Mouse (Mus musculus): ENCODE data around the gene Fam187b.

The Fam187b gene

DNA sequence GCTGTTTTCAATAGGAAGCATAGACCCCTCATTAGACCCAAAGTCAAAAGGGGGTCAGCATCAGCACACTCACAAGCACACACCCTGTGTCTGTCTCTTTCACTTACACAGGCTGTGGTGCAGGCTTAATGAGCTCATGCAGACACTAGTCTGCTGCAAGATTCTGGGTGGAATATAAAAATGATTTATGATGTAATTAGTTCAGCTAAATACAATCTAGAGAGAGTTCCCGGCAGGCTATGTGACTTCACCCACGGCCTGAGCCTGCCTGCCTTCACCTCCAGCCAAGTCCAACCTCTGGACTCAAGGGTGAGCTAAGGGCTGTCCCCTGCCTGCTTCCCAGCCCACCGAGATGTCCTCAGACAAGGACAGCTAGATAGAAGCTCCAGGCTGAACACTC is 35.3 kb downstream of the Fam187b start:
- peak; percentile 46 to 63 for DNase-seq (ENCODE audit: low spot score in 2 of 2)

GRCm38 (mm10) chr7:31012971-31013370 is 39.4 kb downstream of the Fam187b start:
- DNase-seq (ENCODE audit: low spot score in 2 of 2): no peak

DNA sequence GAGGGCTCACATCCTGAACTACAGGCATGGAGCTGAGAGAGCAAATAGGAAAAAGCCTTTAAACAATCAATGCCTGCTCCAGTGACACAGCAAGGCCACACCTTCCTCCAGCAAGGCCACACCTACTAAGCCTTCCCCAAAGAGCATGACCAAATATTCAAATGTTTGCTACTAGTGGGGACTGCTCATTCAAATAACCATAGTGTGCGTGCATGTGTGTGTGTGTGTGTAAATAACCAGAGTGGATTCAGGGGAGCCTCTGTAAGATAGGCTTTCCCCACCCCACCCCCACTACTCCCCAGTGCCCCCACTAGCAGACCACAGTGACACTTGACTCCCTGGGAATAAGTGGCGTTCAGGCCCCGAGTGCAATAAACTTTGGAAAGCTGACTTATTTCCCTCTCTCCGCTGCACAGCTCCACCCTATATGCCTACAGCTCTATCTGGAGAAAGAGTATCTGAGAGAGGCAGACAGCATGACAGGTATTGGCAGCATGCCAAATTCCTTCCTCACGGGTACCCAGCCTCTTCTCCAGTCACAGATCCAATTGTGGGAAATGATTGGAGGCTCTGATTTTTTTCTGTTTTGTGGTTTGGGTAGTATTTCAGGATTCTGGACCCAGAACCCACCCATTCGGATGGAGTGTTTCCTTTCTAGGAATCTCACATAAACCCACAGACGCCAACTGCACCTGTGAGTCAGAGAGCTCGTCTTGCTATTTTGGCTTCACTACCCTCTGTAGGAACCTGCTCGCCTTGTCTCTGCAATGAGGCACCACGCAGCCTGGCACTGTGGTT is 43.7 kb downstream of the Fam187b start:
- no peak for DNase-seq (ENCODE audit: low spot score in 2 of 2)

DNA sequence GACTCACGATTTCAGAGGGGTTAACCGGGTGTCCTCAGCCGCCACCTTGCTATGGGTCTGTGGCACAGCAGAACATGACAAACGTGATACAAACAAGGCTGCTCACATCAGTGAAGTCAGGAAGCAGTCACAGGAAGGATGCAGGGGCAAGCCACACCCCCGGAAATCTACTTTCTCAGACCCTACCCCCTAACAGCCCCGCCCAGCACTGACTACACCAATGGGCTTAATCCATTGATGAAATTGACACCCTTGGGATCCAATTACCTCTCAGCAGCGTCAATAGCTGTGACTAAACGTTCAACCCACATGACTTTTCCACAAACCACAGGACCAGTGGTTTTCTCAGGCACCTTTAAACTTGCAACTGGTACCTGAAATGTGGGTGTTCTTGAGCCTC is 55.0 kb downstream of the Fam187b start:
- no peak for DNase-seq (ENCODE audit: low spot score in 2 of 2)

GRCm38 (mm10) chr7:31030717-31031116 is 57.1 kb downstream of the Fam187b start:
- no peak for DNase-seq (ENCODE audit: low spot score in 2 of 2)

DNA sequence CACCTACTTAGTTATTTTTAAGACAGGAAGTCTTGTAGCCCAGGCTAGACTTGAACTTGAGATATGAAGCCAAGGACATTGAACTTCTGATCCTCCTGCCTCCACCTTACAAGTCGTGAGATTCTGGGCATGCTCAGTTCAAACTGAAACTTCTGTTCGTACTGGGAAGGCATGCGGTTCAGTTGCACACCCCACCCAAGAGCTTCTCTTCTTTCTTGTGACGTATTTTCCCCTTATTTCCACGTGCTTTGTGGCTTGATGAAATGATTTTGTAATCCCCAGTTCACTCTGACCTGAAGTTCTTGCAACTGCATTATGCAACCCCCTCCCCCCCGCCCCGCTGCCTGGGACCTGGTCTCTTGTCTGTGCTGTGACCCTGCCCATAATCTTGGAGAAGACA is 58.1 kb downstream of the Fam187b start:
- no peak for DNase-seq (ENCODE audit: low spot score in 2 of 2)

GRCm38 (mm10) chr7:31033409-31034165 is 60.0 kb downstream of the Fam187b start:
- DNase-seq (ENCODE audit: low spot score in 2 of 2): no peak

DNA sequence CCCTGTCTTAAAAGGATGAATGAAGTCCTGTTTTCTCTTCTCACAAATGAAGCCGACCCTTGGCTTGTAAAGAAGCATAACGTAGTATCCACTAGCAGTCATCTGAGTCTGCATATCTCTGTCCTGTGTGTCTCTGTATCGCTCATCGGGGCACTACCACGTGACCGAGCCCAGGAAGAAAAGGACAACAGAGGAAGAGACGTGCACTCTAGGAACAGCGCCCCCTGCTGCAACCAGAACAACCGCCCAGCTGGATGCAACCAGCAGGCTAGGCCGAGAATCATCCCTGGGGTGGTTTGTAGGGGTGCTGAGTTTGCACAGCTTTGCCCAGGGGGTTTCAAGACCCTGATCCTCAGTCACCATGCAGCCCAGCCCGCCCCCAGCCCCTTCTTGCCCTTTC is 61.2 kb downstream of the Fam187b start:
- DNase-seq (ENCODE audit: low spot score in 2 of 2): no peak

DNA sequence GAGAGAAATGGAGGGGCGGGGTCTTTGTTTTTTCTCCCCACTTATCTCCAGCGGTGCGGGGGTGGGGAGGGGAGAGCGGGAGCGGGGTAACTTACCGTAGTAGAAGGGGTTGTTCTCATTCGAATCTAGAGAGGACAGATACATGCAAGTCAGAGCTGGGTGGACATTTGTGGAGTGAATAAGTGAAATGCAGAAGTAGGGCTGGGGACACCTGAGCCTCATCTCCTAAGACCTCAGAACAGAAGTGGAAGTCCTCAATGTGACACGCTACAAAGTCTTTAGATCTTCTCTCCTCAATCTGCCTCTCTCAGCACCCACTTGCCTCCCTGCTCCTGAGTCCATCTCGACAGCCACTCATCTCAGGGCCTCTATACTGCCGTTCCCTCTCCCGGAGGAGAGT is 61.7 kb downstream of the Fam187b start:
- DNase-seq (ENCODE audit: low spot score in 2 of 2): no peak

- no peak for DNase-seq (ENCODE audit: low spot score in 2 of 2)
Measured at GRCm38 (mm10) chr7:31036917-31037316, 63.3 kb downstream of the Fam187b start.

GRCm38 (mm10) chr7:31037675-31038074 is 64.1 kb downstream of the Fam187b start:
- no peak for DNase-seq (ENCODE audit: low spot score in 2 of 2)

GRCm38 (mm10) chr7:31039011-31039410 is 65.4 kb downstream of the Fam187b start:
- DNase-seq (ENCODE audit: low spot score in 2 of 2): no peak

Measured in urinary bladder, postnatal 4 days (tissue).